Mouse (Mus musculus): Measurements from ENCODE around the gene LTO1. TPM values are rescaled to one million over a fixed set of nuclear protein-coding genes. Genes with fewer than 3 reads are reported as not detected.

Gene LTO1
- polyA plus RNA-seq, 1 experiment: 20.1 TPM

GRCm38 (mm10) chr7:144907793-144908192, 7.1 kb upstream of the LTO1 start:
- peaks cover 7% of the 10 kb centered on the region for H3K9me3 ChIP-seq
- peaks cover 30% of the 10 kb centered on the region for H3K4me1 ChIP-seq
- H3K4me3 ChIP-seq (replicated peaks): no peak overlapping the region
- peaks cover 28% of the 10 kb centered on the region for H3K27me3 ChIP-seq (replicated peaks)
- no peaks in the 10 kb centered on the region for H3K36me3 ChIP-seq (replicated peaks; ENCODE audit: low read length)
- TF ChIP-seq GATA1 (IDR thresholded peaks at IDR 0.05; ENCODE audit: borderline replicate concordance, low read length): no peak

DNA sequence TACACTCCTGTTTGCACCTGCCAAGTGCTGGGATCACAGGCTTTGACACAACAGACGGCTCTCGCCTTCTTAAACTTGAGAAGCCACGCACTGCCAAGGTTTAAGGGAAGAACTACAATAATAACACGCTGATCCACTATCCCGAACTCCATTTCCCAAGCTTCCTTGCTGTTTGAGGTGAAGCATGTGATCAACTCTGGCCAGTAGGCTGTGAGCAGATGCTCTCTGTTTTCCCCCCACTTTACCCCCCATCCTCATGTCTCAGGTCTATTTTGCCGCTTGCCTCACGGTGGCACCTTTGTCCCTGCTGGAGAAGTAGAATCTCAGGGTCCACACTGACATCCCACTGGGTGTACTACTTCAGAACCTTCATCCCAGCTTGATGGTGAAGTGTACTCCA, 6.2 kb upstream of the LTO1 start:
- Histone ChIP-seq H3K9me3 (peaks cover 7% of the 10 kb centered on the region), H3K36me3 (replicated peaks; ENCODE audit: low read length) (no peaks in the 10 kb centered on the region), H3K4me3 (replicated peaks) (no peak overlapping the region), H3K4me1 (peaks cover 30% of the 10 kb centered on the region), H3K27me3 (replicated peaks) (peaks cover 22% of the 10 kb centered on the region)
- TF ChIP-seq FLI1 (IDR thresholded peaks at IDR 0.05; ENCODE audit: low read length) (no peak), GATA1 (IDR thresholded peaks at IDR 0.05; ENCODE audit: borderline replicate concordance, low read length) (no peak)

DNA sequence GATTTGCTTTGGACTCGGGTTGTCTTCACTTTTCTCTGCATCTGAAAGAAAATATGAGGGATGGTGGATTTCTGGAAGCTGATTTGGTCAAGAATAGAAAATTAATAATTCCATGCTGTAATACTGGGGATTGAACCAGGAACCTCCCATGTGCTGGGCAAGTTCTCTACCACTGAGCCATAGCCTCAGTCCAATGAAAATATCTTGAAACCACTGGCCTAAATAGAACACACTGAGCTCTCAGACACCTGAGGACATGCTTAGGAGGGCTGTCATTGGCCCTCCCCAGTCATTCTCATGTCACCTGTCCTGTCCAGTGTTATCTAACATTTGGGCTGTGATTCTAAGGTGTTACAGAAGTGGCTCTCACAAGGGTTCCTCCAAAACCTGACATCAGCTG, 3.8 kb upstream of the LTO1 start:
- peaks cover 44% of the 10 kb centered on the region for H3K4me1 ChIP-seq
- TF ChIP-seq GATA1 (IDR thresholded peaks at IDR 0.05; ENCODE audit: borderline replicate concordance, low read length) (no peak), FLI1 (IDR thresholded peaks at IDR 0.05; ENCODE audit: low read length) (no peak)
- no peaks in the 10 kb centered on the region for H3K9me3 ChIP-seq
- no peaks in the 10 kb centered on the region for H3K36me3 ChIP-seq (replicated peaks; ENCODE audit: low read length)
- H3K27me3 ChIP-seq (replicated peaks): peaks cover 8% of the 10 kb centered on the region
- no peak overlapping the region for H3K4me3 ChIP-seq (replicated peaks)

DNA sequence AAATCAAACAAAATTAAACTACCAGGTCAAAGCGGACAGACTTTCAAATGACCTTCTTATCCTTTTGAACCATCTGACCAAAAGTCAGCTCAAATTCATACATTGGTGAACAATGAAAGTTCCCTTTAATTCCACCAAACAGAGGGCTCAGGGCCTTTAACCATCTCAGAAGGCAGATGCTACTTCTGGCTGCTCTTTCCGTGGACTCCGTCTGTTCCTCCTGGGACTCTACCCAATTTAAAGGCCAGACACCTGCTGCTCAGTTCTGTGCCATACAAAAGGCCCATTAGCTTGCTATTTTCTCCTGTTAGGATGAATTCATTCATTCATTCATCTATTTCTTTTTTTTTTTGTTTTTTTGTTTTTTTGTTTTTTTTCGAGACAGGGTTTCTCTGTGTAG, 2.0 kb upstream of the LTO1 start:
- Histone ChIP-seq H3K36me3 (replicated peaks; ENCODE audit: low read length) (peaks cover 15% of the 10 kb centered on the region), H3K4me1 (peaks cover 41% of the 10 kb centered on the region), H3K9me3 (no peaks in the 10 kb centered on the region), H3K4me3 (replicated peaks) (no peak overlapping the region), H3K27me3 (replicated peaks) (peaks cover 4% of the 10 kb centered on the region)
- TF ChIP-seq FLI1 (IDR thresholded peaks at IDR 0.05; ENCODE audit: low read length) (no peak), GATA1 (IDR thresholded peaks at IDR 0.05; ENCODE audit: borderline replicate concordance, low read length) (no peak)

GRCm38 (mm10) chr7:144914296-144914947, 478 bp upstream of the LTO1 start:
- H3K4me1 ChIP-seq: peaks cover 42% of the 10 kb centered on the region
- H3K27me3 ChIP-seq (replicated peaks): no peaks in the 10 kb centered on the region
- peaks cover 29% of the 10 kb centered on the region for H3K36me3 ChIP-seq (replicated peaks; ENCODE audit: low read length)
- peak overlapping the region; percentile 94 for H3K4me3 ChIP-seq (replicated peaks)
- TF ChIP-seq FLI1 (IDR thresholded peaks at IDR 0.05; ENCODE audit: low read length): no peak
- no peak for TF ChIP-seq GATA1 (IDR thresholded peaks at IDR 0.05; ENCODE audit: borderline replicate concordance, low read length)
- H3K9me3 ChIP-seq: no peaks in the 10 kb centered on the region

DNA sequence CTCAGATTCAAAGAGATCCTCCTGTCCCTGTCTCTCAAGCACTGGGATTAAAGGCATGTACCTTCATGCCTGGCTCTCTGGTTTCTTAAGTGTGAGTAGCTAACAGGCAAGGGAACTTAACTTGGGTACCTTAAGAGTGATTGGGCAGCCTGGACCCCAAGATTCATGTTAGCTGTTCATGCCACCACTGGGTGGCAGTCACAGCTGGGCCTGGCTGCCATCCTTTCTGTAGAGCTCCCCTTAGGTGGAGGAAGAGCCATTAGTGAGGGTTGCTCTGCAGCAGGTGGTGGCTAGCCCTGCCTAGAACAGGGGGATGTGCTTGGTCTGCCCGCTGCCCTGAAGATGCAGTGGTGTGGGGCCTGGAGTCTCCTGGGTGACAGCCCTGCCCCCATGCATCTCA, 3.9 kb downstream of the LTO1 start:
- Histone ChIP-seq H3K27me3 (replicated peaks) (no peaks in the 10 kb centered on the region), H3K4me1 (peaks cover 54% of the 10 kb centered on the region), H3K4me3 (replicated peaks) (no peak overlapping the region), H3K36me3 (replicated peaks; ENCODE audit: low read length) (peaks cover 69% of the 10 kb centered on the region), H3K9me3 (no peaks in the 10 kb centered on the region)
- TF ChIP-seq FLI1 (IDR thresholded peaks at IDR 0.05; ENCODE audit: low read length) (no peak), GATA1 (IDR thresholded peaks at IDR 0.05; ENCODE audit: borderline replicate concordance, low read length) (no peak)

- H3K36me3 ChIP-seq (replicated peaks; ENCODE audit: low read length): peaks cover 79% of the 10 kb centered on the region
- peaks cover 21% of the 10 kb centered on the region for H3K4me1 ChIP-seq
- no peaks in the 10 kb centered on the region for H3K27me3 ChIP-seq (replicated peaks)
- H3K9me3 ChIP-seq: no peaks in the 10 kb centered on the region
- no peak for TF ChIP-seq GATA1 (IDR thresholded peaks at IDR 0.05; ENCODE audit: borderline replicate concordance, low read length)
- H3K4me3 ChIP-seq (replicated peaks): no peak overlapping the region
Observed at GRCm38 (mm10) chr7:144927591-144927990, 12.7 kb downstream of the LTO1 start.

DNA sequence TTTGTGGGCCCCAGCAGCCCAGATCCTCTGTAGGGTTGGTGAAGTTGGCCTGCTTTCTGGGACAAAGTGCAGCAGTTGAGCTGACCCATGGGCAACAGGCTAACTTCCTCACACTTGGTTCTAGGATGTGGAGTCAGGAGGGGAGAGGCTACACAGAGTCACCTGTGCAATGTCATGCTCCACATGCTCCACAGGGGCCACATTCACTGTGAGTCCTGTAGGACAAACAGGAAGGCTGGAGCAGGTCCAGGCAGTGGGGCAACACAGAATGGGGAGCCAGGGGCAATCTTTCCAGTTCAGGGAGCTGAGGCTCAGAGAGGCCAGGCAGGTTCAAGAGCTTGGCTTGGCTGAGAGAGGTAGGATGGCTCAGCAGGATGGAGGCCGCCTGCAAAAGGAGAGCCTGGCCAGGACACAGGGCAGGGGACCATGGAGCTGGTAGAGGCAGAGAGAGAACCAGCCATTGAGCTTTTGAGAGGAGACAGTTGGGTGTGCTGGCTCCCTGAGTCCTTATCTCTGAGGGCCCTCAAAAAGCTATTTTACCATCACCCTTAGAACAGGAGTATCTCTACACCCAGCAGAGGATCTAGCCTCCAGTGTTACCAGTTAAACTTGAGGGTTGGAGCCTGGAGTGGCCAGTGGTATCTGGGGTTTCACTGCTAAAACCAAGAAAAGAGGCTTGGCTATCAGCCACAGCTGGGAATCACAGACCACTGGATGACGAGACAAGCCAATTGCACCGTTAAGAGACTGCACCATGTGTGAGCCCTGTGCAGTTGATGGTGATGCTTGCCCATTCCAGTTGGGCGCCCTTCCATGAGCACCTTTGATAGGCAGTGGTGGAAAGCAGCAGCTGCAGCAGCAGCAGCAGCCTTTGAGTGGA, 13.3 kb downstream of the LTO1 start:
- Histone ChIP-seq H3K4me1 (peaks cover 18% of the 10 kb centered on the region), H3K36me3 (replicated peaks; ENCODE audit: low read length) (peaks cover 80% of the 10 kb centered on the region), H3K4me3 (replicated peaks) (no peak overlapping the region), H3K27me3 (replicated peaks) (peaks cover under 1% of the 10 kb centered on the region), H3K9me3 (no peaks in the 10 kb centered on the region)
- TF ChIP-seq FLI1 (IDR thresholded peaks at IDR 0.05; ENCODE audit: low read length) (no peak), GATA1 (IDR thresholded peaks at IDR 0.05; ENCODE audit: borderline replicate concordance, low read length) (no peak)

DNA sequence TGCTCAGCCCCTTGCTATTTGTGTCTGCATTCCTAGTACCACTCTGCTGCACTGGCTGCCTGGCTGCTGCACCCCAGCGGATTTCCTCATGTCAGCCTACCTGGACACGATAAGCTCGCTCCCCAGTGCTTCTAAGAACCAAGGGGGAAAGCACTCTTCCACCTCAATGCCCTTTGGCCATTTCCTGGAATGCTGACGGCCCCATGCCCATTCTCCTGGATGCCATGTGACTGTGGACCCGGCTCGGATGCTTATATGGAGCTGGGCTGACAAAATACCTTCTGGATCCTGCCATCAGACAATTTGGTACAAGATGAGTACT, 13.9 kb downstream of the LTO1 start:
- TF ChIP-seq GATA1 (IDR thresholded peaks at IDR 0.05; ENCODE audit: borderline replicate concordance, low read length) (no peak), FLI1 (IDR thresholded peaks at IDR 0.05; ENCODE audit: low read length) (no peak)
- H3K9me3 ChIP-seq: no peaks in the 10 kb centered on the region
- peaks cover 5% of the 10 kb centered on the region for H3K27me3 ChIP-seq (replicated peaks)
- peaks cover 13% of the 10 kb centered on the region for H3K4me1 ChIP-seq
- peaks cover 80% of the 10 kb centered on the region for H3K36me3 ChIP-seq (replicated peaks; ENCODE audit: low read length)
- no peak overlapping the region for H3K4me3 ChIP-seq (replicated peaks)

DNA sequence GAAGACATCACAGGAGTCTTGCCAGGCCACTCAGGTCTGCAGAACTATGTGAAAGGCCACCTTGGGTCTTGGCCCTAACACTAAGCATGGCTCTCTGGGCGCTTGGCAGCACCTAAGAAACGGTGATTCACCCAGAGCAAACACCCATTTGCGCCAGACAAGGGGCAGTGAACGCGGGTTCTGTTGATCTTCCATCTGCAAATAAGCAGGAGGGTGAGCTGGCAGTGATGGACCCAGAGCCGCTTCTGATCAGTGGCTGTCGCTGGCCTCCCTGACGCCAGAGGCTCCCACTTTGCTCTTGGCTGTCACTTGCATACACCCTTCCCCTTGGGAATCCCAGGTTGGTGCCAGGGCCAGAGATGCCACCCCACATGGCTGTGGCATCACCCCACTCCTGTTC, 14.6 kb downstream of the LTO1 start:
- Histone ChIP-seq H3K9me3 (no peaks in the 10 kb centered on the region), H3K4me3 (replicated peaks) (no peak overlapping the region), H3K36me3 (replicated peaks; ENCODE audit: low read length) (peaks cover 80% of the 10 kb centered on the region), H3K27me3 (replicated peaks) (peaks cover 9% of the 10 kb centered on the region), H3K4me1 (peaks cover 13% of the 10 kb centered on the region)
- no peak for TF ChIP-seq GATA1 (IDR thresholded peaks at IDR 0.05; ENCODE audit: borderline replicate concordance, low read length)
- TF ChIP-seq FLI1 (IDR thresholded peaks at IDR 0.05; ENCODE audit: low read length): no peak
